Mouse (Mus musculus) liver (tissue): ENCODE data around the gene Mroh3.

Source experiments
- DNase-seq: peaks from one replicate; pipeline ENCODE4 v3.0.0-alpha.2; 2020; ENCODE audit warnings: mixed read lengths

Mroh3 gene

DNA sequence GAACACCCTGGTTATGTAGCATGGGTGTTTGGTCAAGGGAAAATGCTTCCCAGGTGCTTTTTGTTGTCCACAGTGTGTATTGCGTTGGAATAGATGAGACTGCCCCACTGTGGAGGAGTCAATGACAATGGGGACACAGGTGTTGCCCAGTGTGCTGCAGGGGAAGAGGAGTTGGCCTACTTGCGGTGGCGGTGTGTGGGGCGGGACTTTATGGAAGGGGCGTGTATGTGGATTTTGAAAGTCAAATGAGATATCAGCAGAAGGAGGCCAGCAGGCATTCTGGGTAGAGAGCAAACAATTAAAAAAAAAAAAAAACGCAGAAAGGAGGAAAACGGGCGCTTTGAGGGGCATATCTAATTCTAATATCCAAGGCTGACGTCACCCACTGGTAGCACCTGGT lies 62.9 kb downstream of the Mroh3 start:
- DNase-seq = no peak

DNA sequence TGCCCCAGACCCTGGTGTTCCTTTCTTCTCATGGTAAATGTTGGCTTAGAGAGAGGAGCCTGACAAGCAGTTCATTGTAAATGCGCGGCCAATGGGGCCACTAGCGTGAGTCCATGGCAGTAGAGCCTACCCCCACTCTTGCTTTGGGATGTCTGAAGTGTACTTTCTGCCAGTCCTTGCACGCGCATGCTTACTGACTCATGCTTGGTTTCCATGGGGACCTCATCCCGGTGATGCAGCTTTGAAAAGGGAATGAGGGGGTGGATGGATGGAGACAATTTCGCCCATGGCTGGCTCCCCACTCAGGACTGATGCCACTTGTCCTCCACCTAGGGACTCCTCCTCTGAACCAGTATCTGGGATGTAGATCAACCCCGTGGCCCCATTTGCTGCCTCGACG lies 69.1 kb downstream of the Mroh3 start:
- DNase-seq = no peak

DNA sequence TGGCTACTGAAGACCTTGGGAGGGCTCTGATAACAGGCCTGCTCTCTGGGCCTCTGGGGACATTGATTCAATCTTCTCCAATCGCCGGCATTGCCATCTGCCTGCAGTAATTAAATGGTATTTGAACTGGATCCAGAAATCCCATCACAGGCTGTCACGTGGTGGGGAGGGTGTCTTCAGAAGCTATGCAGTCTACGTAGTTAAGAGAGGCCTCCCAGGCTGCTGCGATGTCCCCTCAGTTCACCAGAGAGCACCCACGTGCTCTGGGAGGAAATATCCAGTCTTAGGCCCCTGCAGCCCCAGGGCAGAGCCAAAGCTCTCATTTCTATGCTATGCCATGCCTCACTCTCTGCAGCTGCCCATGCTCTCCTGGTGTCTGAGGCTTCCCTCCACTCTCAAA lies 70.3 kb downstream of the Mroh3 start:
- DNase-seq = no peak

DNA sequence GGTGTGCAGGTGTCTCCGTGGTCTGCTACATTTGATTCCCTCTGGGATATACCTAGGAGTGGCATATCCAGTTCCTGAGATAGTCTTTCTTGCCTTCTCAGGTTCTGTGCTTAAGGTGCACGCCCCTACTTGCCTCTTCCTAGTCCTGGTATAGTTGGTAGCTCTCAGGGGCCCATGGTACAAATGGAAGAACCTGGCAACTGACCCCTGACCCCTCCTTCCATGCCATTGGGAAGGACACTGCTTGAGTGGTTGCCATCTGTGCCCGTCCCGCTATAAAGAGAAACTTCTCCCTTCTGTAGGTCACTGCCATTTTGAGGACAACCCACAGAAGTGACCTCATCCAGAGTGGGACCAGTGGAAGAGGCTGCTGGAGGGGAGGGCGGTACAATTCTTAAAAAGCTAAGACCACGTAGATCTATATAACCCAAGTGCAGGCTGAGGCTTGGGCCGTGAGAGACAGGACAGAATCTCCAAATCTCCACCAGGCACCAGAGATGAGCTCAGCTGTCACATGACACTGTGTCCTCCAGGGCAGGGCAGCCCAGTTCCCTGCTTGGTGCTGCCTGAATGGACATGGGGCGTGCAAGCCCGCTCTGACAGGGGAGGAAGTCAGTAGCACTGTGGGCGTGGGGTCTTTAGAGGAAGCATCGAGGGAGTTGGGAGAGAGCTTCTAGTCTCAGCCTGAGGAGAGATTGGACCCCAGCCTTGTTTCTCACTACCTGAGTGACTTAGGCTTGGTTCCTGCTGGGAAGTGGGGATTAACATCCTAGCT lies 71.3 kb downstream of the Mroh3 start:
- DNase-seq = peak; percentile 33

DNA sequence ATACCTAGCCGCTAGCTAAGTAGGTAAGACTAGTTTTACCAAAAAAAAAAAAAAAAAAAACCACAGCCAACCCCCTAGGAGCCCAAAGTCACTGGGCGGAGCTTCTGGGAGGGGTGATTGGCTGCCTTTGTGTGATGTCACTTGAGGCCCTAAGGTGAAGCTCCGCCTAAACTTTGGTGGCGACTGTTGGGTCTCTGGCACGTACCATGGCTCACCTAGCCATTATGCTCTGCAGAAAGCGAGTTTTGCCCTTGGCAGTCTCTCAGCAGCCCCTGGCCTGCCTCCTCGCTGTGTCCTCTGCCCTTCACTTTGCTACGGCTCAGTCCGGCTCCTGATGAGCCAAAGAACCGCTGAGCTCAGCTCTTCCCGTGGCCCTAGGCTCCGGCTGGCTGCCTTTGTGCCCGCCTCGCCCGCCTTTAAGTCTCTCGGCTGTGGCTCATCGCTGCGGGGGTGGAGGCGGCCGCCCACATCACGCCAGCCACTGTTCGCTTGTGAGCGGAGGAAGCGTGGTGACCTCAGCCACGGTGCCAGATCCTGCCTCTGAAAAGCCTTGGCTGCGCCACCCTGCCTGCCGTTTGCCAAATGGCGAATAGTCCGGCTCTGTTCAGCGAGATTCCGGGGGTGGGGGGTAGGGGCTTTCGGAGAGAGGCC lies 72.5 kb downstream of the Mroh3 start:
- peak; percentile 93 for DNase-seq

DNA sequence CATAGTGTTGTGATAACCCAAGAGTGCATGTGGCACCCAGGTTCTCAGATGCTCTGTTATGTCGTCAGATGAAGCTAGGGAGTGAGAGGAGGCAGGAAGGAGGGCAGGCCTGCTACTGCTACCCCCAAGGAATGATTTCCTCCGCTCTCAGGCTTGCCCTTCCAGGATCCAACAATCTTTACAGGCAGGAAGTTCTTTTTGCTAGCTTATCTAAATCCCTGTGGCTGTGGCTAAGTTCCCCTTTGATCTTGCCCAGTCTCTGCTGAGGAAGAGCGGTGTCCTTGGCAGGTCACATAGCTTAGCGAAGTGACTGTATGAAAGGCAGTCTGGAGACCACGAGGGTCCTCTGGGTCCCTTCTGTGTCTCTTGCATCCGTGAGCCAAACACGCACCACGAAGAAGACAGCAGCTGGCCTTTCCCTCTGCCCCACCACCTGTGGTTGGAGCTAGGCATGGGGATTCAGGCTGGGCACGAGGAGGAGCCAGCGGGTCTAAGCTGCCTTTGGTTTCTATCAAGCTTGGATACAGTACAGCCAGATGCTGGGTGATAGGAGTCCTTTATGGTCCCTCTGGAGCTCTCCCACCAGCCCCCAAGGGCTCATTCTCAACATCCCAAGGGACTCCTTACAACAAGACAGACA lies 74.3 kb downstream of the Mroh3 start:
- no peak for DNase-seq

DNA sequence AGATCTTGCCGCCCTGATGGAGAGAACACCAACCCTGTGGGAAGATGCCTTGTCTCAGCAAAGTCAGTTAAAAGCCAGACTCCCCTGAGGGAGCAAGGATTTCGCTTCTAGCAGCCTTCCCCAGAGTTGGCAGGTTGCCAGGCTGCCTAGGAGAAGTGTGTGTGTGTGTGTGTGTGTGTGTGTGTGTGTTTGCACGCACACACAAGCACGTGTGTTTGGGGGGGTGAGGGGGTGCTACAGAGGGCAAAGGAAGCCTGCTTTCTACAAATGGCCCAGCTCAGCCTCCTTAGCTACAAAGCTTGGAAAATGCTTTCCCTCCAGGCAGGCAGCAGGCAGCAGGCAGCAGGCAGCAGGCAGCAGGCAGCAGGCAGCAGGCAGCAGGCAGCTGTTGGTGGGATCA lies 75.1 kb downstream of the Mroh3 start:
- peak; percentile 66 for DNase-seq

GRCm38 (mm10) chr1:136137071-136137531 lies 75.5 kb downstream of the Mroh3 start:
- DNase-seq = no peak

DNA sequence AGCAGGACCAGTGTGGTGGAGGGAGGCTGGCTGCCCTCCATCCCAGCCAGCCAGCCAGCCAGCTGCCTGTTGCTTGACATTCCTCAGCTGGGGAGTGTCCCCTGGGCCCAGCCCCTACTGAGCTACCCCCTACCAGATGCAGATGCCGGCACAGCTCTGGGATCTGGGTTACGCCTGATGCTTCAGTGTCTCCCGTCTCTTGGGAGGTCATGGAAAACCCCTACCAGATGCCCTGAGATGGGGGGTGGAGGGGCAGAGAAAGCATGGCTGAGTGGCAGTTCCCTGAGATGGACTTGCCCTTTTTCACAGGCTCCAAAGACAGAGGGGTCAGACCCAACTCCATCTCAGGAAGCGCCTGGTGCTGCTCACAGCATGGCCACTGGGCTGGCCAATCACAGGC lies 76.1 kb downstream of the Mroh3 start:
- no peak for DNase-seq

DNA sequence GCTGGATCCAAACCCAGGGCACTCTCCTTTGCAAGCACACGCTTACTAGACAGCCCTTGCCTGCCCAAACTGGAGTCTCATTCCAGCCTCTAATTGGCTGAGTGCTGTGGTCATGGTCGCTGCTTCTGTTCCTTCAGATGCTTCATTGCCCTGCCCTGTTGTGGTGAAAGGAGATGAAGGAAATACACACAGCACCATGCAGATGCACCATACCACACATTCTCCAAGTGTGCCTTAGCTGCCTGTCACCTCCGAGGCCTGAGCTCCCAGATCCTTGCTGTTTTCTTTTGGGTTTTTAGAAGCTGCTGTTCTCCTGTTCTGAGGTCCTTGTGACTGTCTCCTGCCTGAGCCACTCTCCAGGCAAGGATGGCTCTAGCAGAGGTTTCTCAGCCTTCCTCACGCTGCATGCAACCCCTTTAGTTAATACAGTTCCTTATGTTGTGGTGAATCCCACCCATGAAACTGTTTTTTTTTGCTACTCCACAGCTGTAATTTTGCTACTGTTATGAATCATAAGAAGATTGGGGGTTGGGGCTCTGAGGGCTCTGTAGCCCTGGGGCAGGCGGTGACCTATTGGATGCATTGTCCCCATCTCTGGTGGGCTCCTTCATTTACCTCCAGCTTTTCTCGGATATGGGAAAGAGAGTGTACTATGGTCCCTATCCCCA lies 76.7 kb downstream of the Mroh3 start:
- DNase-seq = no peak

DNA sequence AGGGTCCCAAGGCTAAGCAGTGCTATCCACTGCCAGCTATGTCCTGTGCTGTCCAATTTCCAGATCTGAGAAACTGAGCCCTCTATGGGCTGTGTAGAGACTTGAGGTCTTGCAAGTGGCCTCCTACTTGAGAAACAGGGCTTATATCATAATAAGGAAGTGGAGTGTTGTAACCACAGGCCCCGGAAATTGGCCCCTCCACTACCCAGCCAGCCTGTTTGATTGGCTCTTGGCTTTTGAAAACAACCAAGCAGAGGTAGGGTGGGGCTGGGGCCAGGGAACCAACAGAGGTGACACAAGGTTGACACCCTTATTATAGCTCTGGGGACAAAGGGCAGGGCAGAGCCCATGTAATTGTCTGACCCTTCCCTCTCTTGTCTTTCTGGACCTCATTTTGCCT lies 77.6 kb downstream of the Mroh3 start:
- DNase-seq = peak; percentile 85

DNA sequence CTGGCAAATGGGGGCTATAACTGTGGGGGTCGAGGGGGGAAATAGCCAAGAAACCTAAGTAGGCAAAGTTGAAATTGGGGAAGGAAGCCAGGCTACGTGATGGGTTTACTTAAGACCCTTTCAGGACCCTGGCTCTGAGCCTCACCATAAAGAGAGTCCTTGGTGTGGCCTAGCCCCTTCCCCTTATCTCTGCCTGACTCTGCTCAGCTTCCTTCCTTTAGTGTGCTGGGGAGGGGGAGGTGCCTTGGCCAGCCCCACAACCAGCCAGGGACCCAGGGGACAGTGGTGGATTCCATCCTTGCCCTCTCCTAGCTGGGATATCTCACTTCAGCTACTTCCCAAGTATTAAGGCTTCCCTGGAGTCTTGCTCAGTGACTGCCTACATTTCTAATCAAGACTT lies 78.1 kb downstream of the Mroh3 start:
- no peak for DNase-seq

- no peak for DNase-seq
These were observed 78.9 kb downstream of the Mroh3 start for GRCm38 (mm10) chr1:136133570-136134240.

GRCm38 (mm10) chr1:136132386-136133201 lies 80.0 kb downstream of the Mroh3 start:
- no peak for DNase-seq
